Mouse (Mus musculus) thymus, postnatal 0 days (tissue): ENCODE measurements around the gene Zfp563. TPM values are rescaled to one million over a fixed set of nuclear protein-coding genes. Genes with fewer than 3 reads are reported as not detected.

Experiments used
- DNase-seq: peaks from one replicate; pipeline ENCODE4 v3.0.0-alpha.2; 2015; ENCODE audit warnings: low spot score
- polyA plus RNA-seq: library from polyadenylated mRNA; unstranded; fragments of >200 nt; fragmentation: Nextera tagmentation; extraction: Ambion mirVana; gene quantifications from 2 replicates; pipeline ENCODE4 v1.2.1, GENCODE M21; 2015

Zfp563 gene
- 8.7 and 9.2 TPM in 2 replicates for polyA plus RNA-seq

DNA sequence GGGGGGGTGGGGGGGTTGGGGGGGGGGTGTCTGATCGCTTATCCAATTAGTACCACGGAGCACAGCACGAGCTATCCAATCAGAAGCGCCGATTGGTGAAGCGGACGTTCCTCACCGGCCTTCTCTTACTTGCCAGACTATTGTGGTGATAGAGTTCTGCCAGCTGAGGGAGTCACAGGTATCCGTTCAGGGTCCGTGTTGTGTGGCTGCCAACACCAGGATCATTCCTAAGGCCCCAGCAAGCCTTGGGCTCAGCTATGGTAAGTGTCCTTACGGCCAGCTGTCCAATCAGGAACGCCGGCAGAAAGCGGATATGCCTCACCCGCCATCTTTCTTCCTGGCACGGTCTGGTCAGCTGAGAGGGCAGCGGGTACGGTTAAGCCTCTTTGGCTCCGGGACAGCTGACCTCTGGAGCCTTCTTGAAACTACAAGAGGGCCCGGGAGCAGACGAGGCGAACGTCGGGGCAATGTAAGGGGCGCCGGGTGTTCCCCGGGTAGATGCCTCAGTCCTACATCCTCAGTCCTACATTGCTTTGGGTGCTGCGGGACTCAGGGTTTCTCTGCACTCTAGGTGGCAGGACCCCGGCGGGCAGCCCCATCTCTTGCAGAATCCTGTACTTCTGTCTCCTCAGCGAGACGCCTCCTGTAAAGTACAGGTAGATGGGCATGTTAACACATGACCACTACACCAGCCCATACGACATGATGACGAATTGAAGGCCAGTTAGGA lies at the start of gene Zfp563:
Gene Zfp563, plus strand, starts transcription at position 91 of the 730 bp plus-strand sequence.
- DNase-seq, result peak; percentile 88

- DNase-seq, result peak; percentile 59
These were observed 30.3 kb upstream of the Zfp563 start for GRCm38 (mm10) chr17:33058791-33059190.

- DNase-seq, result no peak
These were observed 26.1 kb upstream of the Zfp563 start for GRCm38 (mm10) chr17:33063001-33063400.

GRCm38 (mm10) chr17:33067958-33068357 lies 21.2 kb upstream of the Zfp563 start, which contains the start of gene 4921501E09Rik:
TSS of gene 4921501E09Rik (minus strand) at chr17:33068058.
- DNase-seq, result no peak

GRCm38 (mm10) chr17:33091630-33092029 lies 2.5 kb downstream of the Zfp563 start:
- DNase-seq, result no peak

GRCm38 (mm10) chr17:33092391-33093193 lies 3.5 kb downstream of the Zfp563 start:
- DNase-seq, result peak; percentile 69

DNA sequence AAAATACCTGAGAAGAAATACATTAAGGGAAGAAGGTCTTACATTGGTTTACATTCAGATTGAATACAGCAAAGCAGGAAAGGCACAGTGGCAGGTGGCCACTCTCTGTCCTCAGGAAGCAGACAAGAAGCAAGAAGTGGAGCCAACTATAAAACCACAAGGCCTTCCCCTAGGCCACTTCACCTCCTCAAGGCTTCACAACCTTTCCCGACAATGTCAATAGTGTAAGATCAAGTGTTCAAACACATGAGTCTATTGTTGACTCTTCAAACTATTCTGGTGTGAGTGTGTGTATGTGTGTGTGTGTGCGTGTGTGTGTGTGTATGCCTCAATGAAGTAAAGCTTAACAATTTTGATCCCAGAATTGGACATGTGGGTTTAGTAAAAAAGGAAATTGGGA lies 8.3 kb downstream of the Zfp563 start:
- DNase-seq, result no peak

GRCm38 (mm10) chr17:33124546-33124945 lies 35.4 kb downstream of the Zfp563 start:
- no peak for DNase-seq

GRCm38 (mm10) chr17:33126257-33126656 lies 37.1 kb downstream of the Zfp563 start:
- DNase-seq, result no peak

DNA sequence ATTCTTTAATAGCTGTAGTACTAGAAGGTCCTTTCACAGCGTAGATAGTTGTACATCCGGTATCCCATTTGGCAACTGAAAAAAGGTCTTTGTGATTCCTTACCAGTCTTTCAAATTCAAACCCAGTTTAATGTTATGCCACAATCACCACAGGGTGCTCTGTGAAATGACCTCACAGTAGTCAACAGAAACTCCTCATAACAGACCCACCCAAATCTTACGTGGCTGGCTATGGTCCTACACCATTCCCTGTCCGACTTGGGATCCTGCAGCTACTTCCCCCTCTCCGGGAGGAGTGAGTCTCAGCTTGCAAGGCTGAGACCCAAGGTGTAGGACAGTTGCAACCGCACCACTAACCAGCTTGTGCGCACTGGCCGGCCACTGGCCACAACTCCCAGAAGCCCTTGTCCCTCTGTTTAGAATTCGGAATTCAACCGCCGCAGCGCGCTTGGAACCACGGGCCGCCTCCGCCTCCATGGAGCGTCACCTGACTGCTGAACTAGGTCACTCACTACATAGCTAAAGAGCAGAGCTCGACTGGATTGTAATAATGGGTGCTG lies 50.2 kb downstream of the Zfp563 start, which contains the start of gene Morc2b:
Gene Morc2b, minus strand, starts transcription at position 423 of the 560 bp plus-strand sequence.
- DNase-seq, result no peak

Other genes with a start within 250 kb of the Zfp563 start
- 1.2 and 1.9 TPM in 2 replicates for gene Zfp870, start 197.7 kb upstream of the Zfp563 start, polyA plus RNA-seq
- 0.06 and 0.17 TPM in 2 replicates for gene Cyp4f14, start 172.0 kb upstream of the Zfp563 start, polyA plus RNA-seq
- 11.1 and 14.0 TPM in 2 replicates for gene Cyp4f13, start 141.9 kb upstream of the Zfp563 start, polyA plus RNA-seq
- 19.5 and 20.6 TPM in 2 replicates for gene Zfp472, start 123.5 kb upstream of the Zfp563 start, polyA plus RNA-seq
- 10.6 and 11.0 TPM in 2 replicates for gene Zfp952, start 96.2 kb upstream of the Zfp563 start, polyA plus RNA-seq
- gene Zfp763, start 55.9 kb upstream of the Zfp563 start, polyA plus RNA-seq, result 7.8 and 8.1 TPM in 2 replicates
- not detected in 2 replicates for gene 4921501E09Rik, start 21.3 kb upstream of the Zfp563 start, polyA plus RNA-seq
- gene Morc2b, start 50.4 kb downstream of the Zfp563 start, polyA plus RNA-seq, result not detected in 2 replicates
- gene Olfr55, start 79.1 kb downstream of the Zfp563 start, polyA plus RNA-seq, result not detected in 2 replicates
- gene Olfr239, start 102.0 kb downstream of the Zfp563 start, polyA plus RNA-seq, result not detected in 2 replicates
- 0.03 TPM in 1 of 2 replicates, not detected in the other for gene Olfr1564, start 132.4 kb downstream of the Zfp563 start, polyA plus RNA-seq
- gene Zfp955a, start 165.8 kb downstream of the Zfp563 start, polyA plus RNA-seq, result 19.5 and 21.7 TPM in 2 replicates
- gene Olfr63, start 175.4 kb downstream of the Zfp563 start, polyA plus RNA-seq, result 0.03 and 0.05 TPM in 2 replicates
- 10.4 and 11.0 TPM in 2 replicates for gene Zfp955b, start 200.2 kb downstream of the Zfp563 start, polyA plus RNA-seq